ENCODE assay signal across 8 mouse cellular contexts in the genomic region with DNA sequence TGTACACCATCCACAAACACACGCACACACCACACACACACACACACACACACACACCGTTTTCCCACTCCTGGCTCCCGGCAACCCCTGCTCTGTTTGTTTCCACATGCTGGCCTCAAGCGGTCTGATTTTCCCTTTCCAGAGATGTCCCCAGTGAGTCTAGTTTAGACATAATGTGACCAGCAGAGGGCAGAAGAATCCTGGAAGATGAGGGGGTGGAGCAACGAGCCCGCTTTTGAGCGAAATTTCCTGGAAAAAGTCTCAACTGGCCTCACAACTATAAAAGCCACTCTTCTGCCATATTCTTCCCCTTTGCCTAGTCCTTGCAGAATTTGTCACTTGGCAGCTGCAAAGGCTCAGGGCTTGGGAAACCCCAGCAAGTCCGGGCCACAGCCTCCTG. TPM values are rescaled to one million over a fixed set of nuclear protein-coding genes. Genes with fewer than 3 reads are reported as not detected.
A peak's percentile ranks its signal among the peaks of the same experiment; 100 is the strongest.
DNase-seq lines count a peak whose midpoint lies in the region; ATAC-seq lines count a peak whose summit lies in the region.

No protein-coding gene starts in this region.

- H3K27ac ChIP-seq in limb, embryonic 11.5 days (replicated peaks; ENCODE audit: low read depth, low read length) = no peak overlapping the region

- H3K9me3 ChIP-seq in limb, embryonic 11.5 days (ENCODE audit: control insufficient read depth, low read length) = no peaks in the 10 kb centered on the region

- DNase-seq in urinary bladder, postnatal 14 days (ENCODE audit: low spot score) = peak; percentile 64
- no peak for DNase-seq in urinary bladder, postnatal 4 days (ENCODE audit: low spot score in 2 of 2)
- DNase-seq in cerebellum, adult 9-11 months = peak; percentile 57
- peak; percentile 36 for DNase-seq in gastrocnemius, postnatal 14 days
- DNase-seq in kidney, adult 18-20 months = peak; percentile 57
- DNase-seq in limb, embryonic 11.5 days (ENCODE audit: low spot score) = peak; percentile 76
- peak; percentile 58 for DNase-seq in neural tube, embryonic 10.5 days (ENCODE audit: extremely low spot score, low spot score)

- no peak overlapping the region for H3K4me2 ChIP-seq in limb, embryonic 11.5 days (ENCODE audit: low read depth, severe bottlenecking)

- 5% methylated on average over 8 of the region's 8 CpGs for WGBS in limb, embryonic 11.5 days

- intact Hi-C loops in gastrocnemius, postnatal 14 days (cut with DNase I; ENCODE audit: low total_unique reads) = loop anchor here (2.0 to 10.0 kb wide), 2 partner anchors 145 to 519 kb away; no protein-coding TSS in a partner anchor

- no peak overlapping the region for H3K4me3 ChIP-seq in limb, embryonic 11.5 days (ENCODE audit: low read depth, low read length)

- H3K9ac ChIP-seq in limb, embryonic 11.5 days (ENCODE audit: low read length) = 0 out of 2 replicates have a peak overlapping the region, but pooled peaks have one; percentile 17

- no peaks in the 10 kb centered on the region for H3K36me3 ChIP-seq in limb, embryonic 11.5 days (ENCODE audit: control insufficient read depth, insufficient read depth, low read length)

- no peak for ATAC-seq in limb, embryonic 11.5 days (ENCODE audit: insufficient number of reproducible peaks, low FRiP score, low TSS enrichment, low read depth)
- no peak for ATAC-seq in megakaryocyte-erythroid progenitor cell, adult 5-6 weeks (replicated peaks; ENCODE audit: low FRiP score, low TSS enrichment, poor library complexity, severe bottlenecking)

- peaks cover 13% of the 10 kb centered on the region for H3K4me1 ChIP-seq in limb, embryonic 11.5 days (ENCODE audit: control insufficient read depth, insufficient read depth, low read length)

- H3K27me3 ChIP-seq in limb, embryonic 11.5 days (ENCODE audit: control insufficient read depth, insufficient read depth, low read length) = peaks cover 59% of the 10 kb centered on the region

RNA-seq across cellular contexts. Expression of a gene that starts 7.2 kb away (rescaled TPM):
- total RNA-seq in gastrocnemius, postnatal 14 days (2021) = not detected
- 1.3 and 1.4 TPM in 2 replicates for polyA plus RNA-seq in limb, embryonic 11.5 days (2014; fragmentation: Nextera tagmentation; extraction: Ambion mirVana)
- total RNA-seq in megakaryocyte-erythroid progenitor cell, adult 5-6 weeks (2014; fragmentation: Nextera tagmentation) = not detected in 2 replicates
- not detected in 2 replicates for total RNA-seq in megakaryocyte-erythroid progenitor cell, adult 5-6 weeks (2017)

RNA-seq across cellular contexts. Expression of a gene that starts 30.2 kb away (rescaled TPM):
- total RNA-seq in gastrocnemius, postnatal 14 days (2021) = 1 to 10 TPM; 4.9 to 7.0 TPM
- polyA plus RNA-seq in limb, embryonic 11.5 days (2014; fragmentation: Nextera tagmentation; extraction: Ambion mirVana) = 11.9 and 13.8 TPM in 2 replicates
- total RNA-seq in megakaryocyte-erythroid progenitor cell, adult 5-6 weeks (2014; fragmentation: Nextera tagmentation) = 4.8 and 9.6 TPM in 2 replicates
- total RNA-seq in megakaryocyte-erythroid progenitor cell, adult 5-6 weeks (2017) = 2.7 and 4.5 TPM in 2 replicates

Comparison
In these comparisons a context has a peak if more than half of its experiments do, and no peak if none do; other contexts are left out.
1. DNase-seq: peak in urinary bladder, postnatal 14 days (single experiment), cerebellum, adult 9-11 months (single experiment), gastrocnemius, postnatal 14 days (single experiment), kidney, adult 18-20 months (single experiment), limb, embryonic 11.5 days (single experiment) and neural tube, embryonic 10.5 days (single experiment); none in urinary bladder, postnatal 4 days (0 of 2).